Mouse (Mus musculus) intestine, postnatal 0 days (tissue): Measurements from ENCODE around the gene Iqch. TPM values are rescaled to one million over a fixed set of nuclear protein-coding genes. Genes with fewer than 3 reads are reported as not detected.

Experiments used
- ATAC-seq: fragments of 200-750 bp; cut with Nextera tagmentation; 2 replicates; pipeline ENCODE4 v1.8.0; 2017; ENCODE audit warnings: mild to moderate bottlenecking, moderate TSS enrichment, moderate library complexity
- H3K27ac ChIP-seq: fragments of 300-500 bp; sonication (generic); 2 replicates; pipeline ENCODE4 v1.5.1; 2014; ENCODE audit warnings: mild to moderate bottlenecking, low read depth, low read length, moderate library complexity
- H3K27me3 ChIP-seq: fragments of 300-500 bp; sonication (generic); replicated peaks from 2 replicates; pipeline ENCODE4 v1.6.1; 2014; ENCODE audit warnings: low read length, mixed read lengths; ENCODE audit not compliant: control insufficient read depth, insufficient read depth
- H3K36me3 ChIP-seq: fragments of 300-500 bp; sonication (generic); 2 replicates; pipeline ENCODE4 v1.6.1; 2014; ENCODE audit warnings: mild to moderate bottlenecking, moderate library complexity; ENCODE audit not compliant: control insufficient read depth, insufficient read depth
- H3K4me1 ChIP-seq: fragments of 300-500 bp; sonication (generic); replicated peaks from 2 replicates; pipeline ENCODE4 v1.6.1; 2014; ENCODE audit warnings: antibody characterized with exemption, low read length, mixed read lengths; ENCODE audit not compliant: control insufficient read depth, insufficient read depth
- H3K4me2 ChIP-seq: fragments of 300-500 bp; sonication (generic); replicated peaks from 2 replicates; pipeline ENCODE4 v1.6.1; 2014; ENCODE audit warnings: low read depth, mild to moderate bottlenecking, moderate library complexity
- H3K4me3 ChIP-seq: fragments of 300-500 bp; sonication (generic); 2 replicates; pipeline ENCODE4 v1.5.1; 2014; ENCODE audit warnings: low read depth, low read length
- H3K9ac ChIP-seq: fragments of 300-500 bp; sonication (generic); 2 replicates; pipeline ENCODE4 v1.6.1; 2014; ENCODE audit warnings: mild to moderate bottlenecking, low read depth, low read length
- H3K9me3 ChIP-seq: fragments of 300-500 bp; sonication (generic); 2 replicates; pipeline ENCODE4 v1.6.1; 2016; ENCODE audit warnings: mixed run types; ENCODE audit not compliant: control insufficient read depth
- CTCF ChIP-seq: sonication (generic); IDR thresholded peaks from 2 replicates; pipeline ENCODE4 v1.5.1; 2016; ENCODE audit warnings: low read depth, mild to moderate bottlenecking, control low read depth, antibody characterized with exemption, moderate library complexity
- WGBS: fragments of 180-500 bp; shearing (Covaris S2); extraction: QIAGEN DNeasy Blood & Tissue Kit; methylation state at CpG from one replicate; pipeline ENCODE4 v1.1.7; 2014; 5-methylcytosine and 5-hydroxymethylcytosine counted together
- polyA plus RNA-seq: library from polyadenylated mRNA; unstranded; fragments of >200 nt; fragmentation: Nextera tagmentation; extraction: Ambion mirVana; gene quantifications from 2 replicates; pipeline ENCODE4 v1.2.1, GENCODE M21; 2015

Iqch gene
- 0.04 TPM in 1 of 2 replicates, not detected in the other for polyA plus RNA-seq

- Histone ChIP-seq H3K9me3 (no peaks in the 10 kb centered on the region), H3K4me2 (peak within 1 kb of the TSS; percentile 71), H3K27ac (peak within 1 kb of the TSS; percentile 51; the same call in 1 of the 2 replicates), H3K9ac (peak within 1 kb of the TSS; percentile 86), H3K4me3 (peak within 1 kb of the TSS; percentile 96), H3K4me1 (peaks cover 2% of the 10 kb centered on the region; the same call in 1 of the 2 replicates), H3K27me3 (no peaks in the 10 kb centered on the region), H3K36me3 (no peaks in the 10 kb centered on the region)
- TF ChIP-seq CTCF, result peak; percentile 37; the same call in 1 of the 2 replicates
- peak; percentile 98 for ATAC-seq
- WGBS, result 1% methylated on average over 68 of the region's 70 CpGs
These were observed at the start of gene Iqch, which contains the start of gene Aagab for GRCm38 (mm10) chr9:63602043-63602939. Gene Iqch, minus strand, starts transcription at chr9:63602493. Gene Aagab, plus strand, starts transcription at chr9:63602660.

GRCm38 (mm10) chr9:63651594-63651993 lies 49.3 kb upstream of the Iqch start:
- H3K4me3 ChIP-seq, result no peak overlapping the region
- no peak overlapping the region for H3K4me2 ChIP-seq
- no peak overlapping the region for H3K27ac ChIP-seq
- no peaks in the 10 kb centered on the region for H3K27me3 ChIP-seq
- no peak for TF ChIP-seq CTCF
- no peak overlapping the region for H3K9ac ChIP-seq
- WGBS, result 61% methylated on average over 11 of the region's 11 CpGs
- H3K36me3 ChIP-seq, result peaks cover 66% of the 10 kb centered on the region
- H3K9me3 ChIP-seq, result no peaks in the 10 kb centered on the region
- H3K4me1 ChIP-seq, result no peaks in the 10 kb centered on the region
- ATAC-seq, result no peak

DNA sequence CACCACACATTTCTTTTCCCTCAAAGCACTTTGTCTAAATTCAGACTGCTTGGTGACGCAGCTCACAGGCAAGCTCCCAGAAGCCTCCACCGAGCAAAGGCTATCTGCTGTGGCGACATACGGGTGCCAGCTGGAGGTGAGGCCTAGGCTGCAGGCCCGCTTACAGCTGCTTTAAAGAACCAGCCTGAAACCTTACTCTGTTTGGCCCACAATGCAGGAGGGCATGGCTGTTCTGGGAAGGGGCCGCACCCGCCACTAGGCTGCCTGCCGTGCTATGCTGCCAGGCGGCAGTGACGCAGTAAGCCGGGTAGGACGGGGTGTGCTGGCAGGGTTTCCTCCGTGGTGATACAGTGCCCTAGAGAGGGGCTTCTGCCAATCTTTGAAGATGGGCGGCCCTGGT lies 48.6 kb upstream of the Iqch start:
- no peak for ATAC-seq
- H3K36me3 ChIP-seq, result peaks cover 66% of the 10 kb centered on the region
- no peaks in the 10 kb centered on the region for H3K9me3 ChIP-seq
- H3K4me3 ChIP-seq, result no peak overlapping the region
- H3K4me2 ChIP-seq, result no peak overlapping the region
- no peaks in the 10 kb centered on the region for H3K4me1 ChIP-seq
- no peak overlapping the region for H3K27ac ChIP-seq
- WGBS, result 90% methylated on average over 14 of the region's 14 CpGs
- H3K9ac ChIP-seq, result no peak overlapping the region
- no peak for TF ChIP-seq CTCF
- H3K27me3 ChIP-seq, result no peaks in the 10 kb centered on the region

- H3K9ac ChIP-seq, result no peak overlapping the region
- no peaks in the 10 kb centered on the region for H3K4me1 ChIP-seq
- H3K36me3 ChIP-seq, result peaks cover 66% of the 10 kb centered on the region
- no peak for ATAC-seq
- no peak overlapping the region for H3K27ac ChIP-seq
- TF ChIP-seq CTCF, result peak; percentile 75
- 85% methylated on average over 8 of the region's 8 CpGs for WGBS
- no peaks in the 10 kb centered on the region for H3K9me3 ChIP-seq
- H3K4me3 ChIP-seq, result no peak overlapping the region
- H3K4me2 ChIP-seq, result no peak overlapping the region
- H3K27me3 ChIP-seq, result no peaks in the 10 kb centered on the region
These were observed 47.7 kb upstream of the Iqch start for GRCm38 (mm10) chr9:63649841-63650545.

- Histone ChIP-seq H3K4me2 (no peak overlapping the region), H3K9me3 (no peaks in the 10 kb centered on the region), H3K4me3 (no peak overlapping the region), H3K36me3 (peaks cover 63% of the 10 kb centered on the region), H3K9ac (no peak overlapping the region), H3K4me1 (no peaks in the 10 kb centered on the region), H3K27me3 (no peaks in the 10 kb centered on the region), H3K27ac (no peak overlapping the region)
- 85% methylated on average over 9 of the region's 9 CpGs for WGBS
- ATAC-seq, result no peak
- TF ChIP-seq CTCF, result no peak
These were observed 46.2 kb upstream of the Iqch start for GRCm38 (mm10) chr9:63648520-63648918.
